Mouse (Mus musculus): ENCODE results near the gene Zfand2b. TPM values are rescaled to one million over a fixed set of nuclear protein-coding genes. Genes with fewer than 3 reads are reported as not detected.

Zfand2b gene
- polyA plus RNA-seq (2016; fragmentation: Nextera tagmentation; extraction: Ambion mirVana) = 26.1 and 26.7 TPM in 2 replicates

DNA sequence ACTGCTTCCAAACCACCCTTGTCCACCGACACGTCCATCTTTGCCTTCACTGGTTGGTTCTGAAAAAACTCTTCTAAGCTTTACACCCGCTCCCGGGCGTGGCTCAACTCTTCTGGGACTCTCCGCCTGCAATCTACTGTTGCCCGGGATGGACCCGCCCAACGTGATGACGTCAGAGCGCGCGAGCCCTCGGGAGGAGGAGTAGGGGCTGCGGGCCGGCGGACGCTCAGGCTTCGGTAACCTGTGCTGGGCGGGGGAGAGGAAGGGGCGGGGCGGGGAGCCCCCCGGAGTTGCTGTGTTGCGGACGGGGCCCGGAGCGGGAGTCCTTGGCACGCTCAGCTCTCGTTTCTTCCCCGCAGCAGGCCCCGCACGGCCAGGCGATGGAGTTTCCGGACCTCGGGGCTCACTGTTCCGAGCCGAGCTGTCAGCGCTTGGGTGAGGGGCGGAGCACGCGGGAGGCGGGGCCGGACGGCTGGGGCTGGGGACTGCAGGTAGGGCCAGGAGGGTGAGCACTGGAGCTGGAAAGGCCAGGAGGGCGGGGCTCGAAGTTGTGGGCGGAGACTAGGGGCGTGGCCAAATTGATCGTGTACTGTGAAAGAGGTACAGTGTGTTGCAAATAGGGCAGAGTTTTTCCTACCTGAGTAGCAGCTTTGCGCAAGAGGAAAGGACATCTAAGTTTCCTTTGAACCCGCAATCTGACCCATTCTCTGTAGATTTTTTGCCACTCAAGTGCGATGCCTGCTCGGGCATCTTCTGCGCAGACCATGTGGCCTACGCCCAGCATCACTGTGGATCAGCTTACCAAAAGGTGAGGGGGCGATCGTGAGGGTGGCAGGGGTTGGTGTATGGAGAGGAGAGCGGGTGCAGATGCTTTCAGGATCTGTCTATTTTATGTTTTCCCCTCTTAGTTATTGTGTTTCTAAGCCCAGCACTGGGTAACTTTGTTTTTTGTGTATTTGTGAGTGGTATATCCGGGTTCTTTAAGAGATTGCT is at the start of gene Zfand2b:
Gene Zfand2b, plus strand, starts transcription at position 175 of the 993 bp plus-strand sequence.
- H3K9ac ChIP-seq = peak within 1 kb of the TSS; percentile 72
- 1% methylated on average over 59 of the region's 59 CpGs for WGBS
- H3K27me3 ChIP-seq (replicated peaks) = no peaks in the 10 kb centered on the region
- ATAC-seq (ENCODE audit: insufficient number of reproducible peaks, low FRiP score) = peak; percentile 100
- peak within 1 kb of the TSS; percentile 72 for H3K4me2 ChIP-seq
- H3K27ac ChIP-seq (ENCODE audit: poor library complexity, severe bottlenecking) = peak within 1 kb of the TSS; percentile 77
- peak within 1 kb of the TSS; percentile 66 for H3K4me3 ChIP-seq
- H3K36me3 ChIP-seq = peaks cover 41% of the 10 kb centered on the region
- peaks cover 9% of the 10 kb centered on the region; the same call in 1 of the 2 replicates for H3K4me1 ChIP-seq (replicated peaks)
- no peaks in the 10 kb centered on the region for H3K9me3 ChIP-seq (replicated peaks)

DNA sequence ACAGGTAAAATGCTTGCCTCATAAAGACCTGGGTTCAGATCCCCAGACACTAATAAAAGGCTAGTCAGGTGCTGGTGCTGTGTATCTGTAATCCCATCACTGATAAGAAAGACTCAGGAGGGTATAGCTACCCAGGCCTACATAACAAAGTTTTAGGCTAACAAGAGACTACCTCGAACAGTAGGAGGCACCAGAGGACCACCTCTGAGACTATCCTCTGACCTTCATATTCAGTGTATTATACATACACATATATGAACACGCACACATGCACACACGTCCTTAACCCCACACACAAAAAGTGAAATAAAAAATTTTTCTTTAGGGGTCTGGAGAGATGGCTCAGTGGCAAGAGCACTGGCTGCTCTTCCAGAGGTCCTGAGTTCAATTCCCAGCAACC is 46.2 kb upstream of the Zfand2b start:
- no peak overlapping the region for H3K9ac ChIP-seq
- H3K4me3 ChIP-seq = no peak overlapping the region
- no peak for ATAC-seq (ENCODE audit: insufficient number of reproducible peaks, low FRiP score)
- H3K4me1 ChIP-seq (replicated peaks) = peaks cover 9% of the 10 kb centered on the region
- no peaks in the 10 kb centered on the region for H3K36me3 ChIP-seq
- no peak overlapping the region for H3K4me2 ChIP-seq
- 80% methylated on average over 3 of the region's 3 CpGs for WGBS
- H3K27me3 ChIP-seq (replicated peaks) = no peaks in the 10 kb centered on the region
- H3K27ac ChIP-seq (ENCODE audit: poor library complexity, severe bottlenecking) = no peak overlapping the region
- H3K9me3 ChIP-seq (replicated peaks) = no peaks in the 10 kb centered on the region

DNA sequence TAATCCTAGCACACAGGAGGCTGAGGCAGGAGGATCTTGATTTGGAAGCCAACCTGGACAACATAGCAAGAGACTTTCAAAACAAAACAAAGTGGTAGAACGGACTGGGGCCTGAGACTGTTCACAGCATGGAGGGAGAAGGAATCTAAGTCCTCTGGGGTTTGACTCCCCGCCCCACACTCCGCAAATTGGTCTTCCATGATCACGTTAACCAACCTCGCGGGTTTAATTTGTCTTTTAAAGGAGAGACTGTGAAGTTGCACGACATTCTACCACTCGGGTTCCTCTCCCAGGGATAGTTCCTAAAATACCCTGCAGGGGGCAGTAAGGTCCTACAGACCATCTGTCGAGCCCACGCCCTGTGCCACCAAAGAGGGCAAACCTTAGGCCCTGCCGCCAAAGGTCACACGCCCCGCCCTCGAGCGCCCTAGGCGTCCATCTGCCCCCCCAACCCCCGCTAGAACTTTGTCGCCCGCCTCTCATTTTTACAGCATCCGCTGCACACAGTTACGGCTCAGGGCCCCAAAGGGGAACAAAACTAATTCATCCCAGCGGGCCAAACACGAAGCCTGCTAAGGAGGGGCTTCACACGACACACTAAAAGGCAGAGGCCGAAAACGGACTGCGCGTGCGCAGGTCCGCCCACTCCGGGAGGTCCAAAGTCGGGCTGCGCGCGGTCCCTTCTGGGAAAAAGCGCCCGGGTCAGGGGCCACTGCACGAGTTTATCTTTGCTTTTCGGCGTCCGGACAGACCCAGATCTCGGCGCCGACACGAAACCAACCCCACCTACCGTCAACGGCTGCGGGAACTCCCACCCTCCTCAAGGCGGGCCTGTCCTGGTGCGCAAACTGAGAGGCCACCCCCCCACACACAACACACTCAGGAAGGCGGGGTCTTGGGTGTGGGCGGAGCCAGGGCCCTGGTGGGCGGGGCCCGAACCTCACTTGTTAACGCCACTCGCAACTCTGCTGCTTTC is 43.8 kb upstream of the Zfand2b start, which contains the start of gene Nhej1:
Gene Nhej1, minus strand, starts transcription at position 855 of the 976 bp plus-strand sequence.
- peak; percentile 98 for ATAC-seq (ENCODE audit: insufficient number of reproducible peaks, low FRiP score)
- Histone ChIP-seq H3K27ac (ENCODE audit: poor library complexity, severe bottlenecking) (peak within 1 kb of the TSS; percentile 96), H3K4me3 (peak within 1 kb of the TSS; percentile 63), H3K36me3 (no peaks in the 10 kb centered on the region), H3K4me2 (peak within 1 kb of the TSS; percentile 59), H3K9me3 (replicated peaks) (no peaks in the 10 kb centered on the region), H3K27me3 (replicated peaks) (0 out of 2 replicates have a peak, but pooled peaks cover 3% of the 10 kb centered on the region), H3K9ac (peak within 1 kb of the TSS; percentile 74), H3K4me1 (replicated peaks) (peaks cover 9% of the 10 kb centered on the region)
- WGBS = 2% methylated on average over 56 of the region's 56 CpGs

DNA sequence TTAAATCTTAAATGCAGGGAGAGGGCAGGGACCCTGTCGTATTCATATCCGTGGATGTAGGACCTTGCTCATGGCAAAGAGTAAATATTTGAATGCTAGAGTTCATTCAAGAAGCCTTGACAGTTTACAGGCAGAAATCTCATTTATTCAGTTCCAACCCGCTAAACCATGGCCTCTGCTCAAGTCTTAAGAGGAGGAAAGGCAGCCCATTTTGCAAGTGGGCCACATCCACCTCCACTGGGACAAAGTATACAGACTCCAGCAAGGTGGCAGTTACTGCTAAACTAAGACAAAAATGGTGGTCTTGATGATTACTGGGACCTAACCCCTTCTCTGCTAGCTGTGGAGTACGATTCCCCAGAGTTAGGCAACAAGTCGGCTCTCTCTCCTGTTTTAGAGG is 43.0 kb upstream of the Zfand2b start:
- Histone ChIP-seq H3K36me3 (no peaks in the 10 kb centered on the region), H3K4me1 (replicated peaks) (peaks cover 9% of the 10 kb centered on the region), H3K4me2 (peak overlapping the region; percentile 59), H3K9ac (no peak overlapping the region), H3K4me3 (peak overlapping the region; percentile 63), H3K27ac (ENCODE audit: poor library complexity, severe bottlenecking) (peak overlapping the region; percentile 96), H3K9me3 (replicated peaks) (no peaks in the 10 kb centered on the region), H3K27me3 (replicated peaks) (0 out of 2 replicates have a peak, but pooled peaks cover 3% of the 10 kb centered on the region)
- ATAC-seq (ENCODE audit: insufficient number of reproducible peaks, low FRiP score) = no peak
- WGBS = 34% methylated on average over 5 of the region's 5 CpGs

DNA sequence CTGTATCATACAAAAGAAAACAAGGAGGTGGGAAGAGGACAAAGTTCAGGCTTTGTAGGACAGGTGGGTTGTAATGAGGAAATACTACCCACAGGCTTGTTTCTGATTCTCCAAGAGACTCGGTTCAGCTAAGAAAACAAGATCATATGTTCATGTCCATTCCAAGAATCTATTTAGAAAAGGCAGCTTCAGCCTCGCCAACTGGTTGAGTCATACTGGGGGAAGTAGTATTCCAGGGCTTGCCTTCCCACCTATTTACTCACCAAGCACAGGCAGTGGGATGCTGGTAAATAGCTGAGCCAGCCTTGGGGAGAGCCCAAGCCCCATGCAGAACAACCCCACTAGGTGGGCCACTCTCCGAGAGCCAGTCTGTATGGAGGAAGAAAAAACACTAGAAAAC is 39.8 kb upstream of the Zfand2b start:
- WGBS = 72% methylated on average over 3 of the region's 3 CpGs
- ATAC-seq (ENCODE audit: insufficient number of reproducible peaks, low FRiP score) = no peak
- no peak overlapping the region for H3K9ac ChIP-seq

DNA sequence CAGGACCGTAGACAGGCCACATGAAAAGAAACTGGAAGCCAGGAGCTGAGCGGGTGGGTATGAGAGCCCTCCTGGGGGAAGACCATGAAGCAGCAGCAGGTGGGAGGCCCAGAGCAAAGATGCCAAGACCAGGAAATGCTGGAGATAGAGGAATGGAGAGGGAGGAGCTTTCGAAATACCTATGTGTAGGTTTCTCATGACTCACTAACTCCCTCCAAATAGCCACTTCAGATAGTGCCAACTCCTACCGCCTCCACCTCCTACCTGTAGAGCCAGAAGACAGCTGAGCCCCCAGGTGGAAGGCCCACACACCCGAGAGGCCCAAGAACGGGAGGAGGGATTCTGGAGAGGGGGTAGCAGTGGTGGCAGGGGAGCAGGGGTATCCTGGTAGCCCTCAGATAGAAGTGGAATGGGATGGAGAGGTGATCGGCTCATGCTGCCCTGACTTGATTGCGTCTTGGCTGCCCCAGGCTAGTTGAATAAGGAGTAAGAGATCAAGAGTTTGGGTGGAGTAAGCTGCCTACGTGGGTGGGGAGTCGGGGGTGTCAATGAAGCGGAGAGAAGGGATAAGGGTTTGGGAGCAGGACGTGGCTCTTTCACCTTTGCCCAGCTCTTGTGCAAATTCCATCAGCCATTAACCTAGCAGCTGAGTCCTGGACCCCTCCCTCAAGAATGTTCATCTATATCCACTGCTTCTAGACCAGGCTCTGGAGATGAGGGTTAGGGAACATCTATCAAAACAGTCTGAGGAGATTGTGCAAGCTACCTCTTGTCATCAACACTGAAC is 34.8 kb upstream of the Zfand2b start, which contains the start of gene Slc23a3:
Gene Slc23a3, minus strand, starts transcription at position 470 of the 787 bp plus-strand sequence.
- no peak within 1 kb of the TSS for H3K9ac ChIP-seq
- no peak within 1 kb of the TSS for H3K27ac ChIP-seq (ENCODE audit: poor library complexity, severe bottlenecking)
- no peak within 1 kb of the TSS for H3K4me2 ChIP-seq
- peaks cover 33% of the 10 kb centered on the region for H3K36me3 ChIP-seq
- no peaks in the 10 kb centered on the region for H3K4me1 ChIP-seq (replicated peaks)
- 55% methylated on average over 12 of the region's 12 CpGs for WGBS
- no peak for ATAC-seq (ENCODE audit: insufficient number of reproducible peaks, low FRiP score)
- no peaks in the 10 kb centered on the region for H3K9me3 ChIP-seq (replicated peaks)
- no peak within 1 kb of the TSS for H3K4me3 ChIP-seq
- 0 out of 2 replicates have a peak, but pooled peaks cover 7% of the 10 kb centered on the region for H3K27me3 ChIP-seq (replicated peaks)

More for the DNA sequence above, 39.8 kb upstream of the Zfand2b start:
- Histone ChIP-seq H3K36me3 (no peaks in the 10 kb centered on the region), H3K4me2 (no peak overlapping the region), H3K27me3 (replicated peaks) (0 out of 2 replicates have a peak, but pooled peaks cover 7% of the 10 kb centered on the region), H3K4me1 (replicated peaks) (peaks cover 9% of the 10 kb centered on the region), H3K27ac (ENCODE audit: poor library complexity, severe bottlenecking) (no peak overlapping the region), H3K9me3 (replicated peaks) (no peaks in the 10 kb centered on the region), H3K4me3 (no peak overlapping the region)

DNA sequence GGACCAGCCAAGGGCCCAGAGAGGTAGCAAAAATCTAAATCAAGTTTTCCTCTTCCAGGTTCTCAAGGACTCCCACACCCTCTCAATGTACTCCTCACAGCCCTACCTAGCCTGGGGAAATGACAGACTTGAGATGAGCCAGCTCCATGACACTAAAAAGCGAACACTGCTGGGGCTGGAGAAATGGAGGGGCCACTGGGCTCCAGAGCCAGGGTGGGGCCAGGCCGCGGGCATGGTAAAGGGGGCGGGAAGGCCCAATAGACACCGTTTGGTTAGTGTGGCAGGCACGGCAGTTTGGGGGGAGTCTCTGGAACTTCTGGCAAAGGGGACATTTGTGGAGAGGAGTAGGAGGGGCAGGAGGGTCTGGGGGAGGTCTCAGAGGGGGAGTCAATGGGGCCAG is 32.2 kb upstream of the Zfand2b start:
- Histone ChIP-seq H3K36me3 (peaks cover 46% of the 10 kb centered on the region), H3K9me3 (replicated peaks) (no peaks in the 10 kb centered on the region), H3K9ac (no peak overlapping the region), H3K27me3 (replicated peaks) (0 out of 2 replicates have a peak, but pooled peaks cover 3% of the 10 kb centered on the region), H3K27ac (ENCODE audit: poor library complexity, severe bottlenecking) (0 out of 2 replicates have a peak overlapping the region, but pooled peaks have one; percentile 26), H3K4me2 (no peak overlapping the region), H3K4me1 (replicated peaks) (peaks cover 11% of the 10 kb centered on the region), H3K4me3 (no peak overlapping the region)
- ATAC-seq (ENCODE audit: insufficient number of reproducible peaks, low FRiP score) = no peak; the same call in 1 of the 2 replicates
- 66% methylated on average over 6 of the region's 6 CpGs for WGBS

DNA sequence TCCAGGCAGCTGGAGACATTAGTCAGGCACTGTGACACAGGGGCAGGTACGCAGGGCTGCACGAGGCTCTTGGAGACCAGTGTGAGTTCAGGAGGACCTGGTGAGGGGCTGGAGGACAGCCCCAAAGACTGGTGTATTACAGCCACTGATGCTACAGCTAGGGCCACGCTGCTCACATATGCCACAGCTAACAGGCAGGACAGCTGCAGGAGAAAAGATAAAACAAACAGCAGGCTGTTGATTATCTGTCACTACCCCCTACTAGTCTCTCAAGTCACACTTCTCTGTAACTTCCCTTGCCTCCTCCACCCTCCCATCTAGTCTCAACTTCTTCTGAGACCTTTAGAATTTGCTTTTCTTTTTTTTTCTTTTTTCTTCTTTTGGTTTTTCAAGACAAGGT is 31.7 kb upstream of the Zfand2b start:
- peak; percentile 70 for ATAC-seq (ENCODE audit: insufficient number of reproducible peaks, low FRiP score)
- peaks cover 46% of the 10 kb centered on the region for H3K36me3 ChIP-seq
- H3K9me3 ChIP-seq (replicated peaks) = no peaks in the 10 kb centered on the region
- 0 out of 2 replicates have a peak overlapping the region, but pooled peaks have one; percentile 26 for H3K27ac ChIP-seq (ENCODE audit: poor library complexity, severe bottlenecking)
- 0 out of 2 replicates have a peak, but pooled peaks cover 3% of the 10 kb centered on the region for H3K27me3 ChIP-seq (replicated peaks)
- no peak overlapping the region for H3K9ac ChIP-seq
- H3K4me2 ChIP-seq = no peak overlapping the region
- no peak overlapping the region for H3K4me3 ChIP-seq
- 33% methylated on average over 3 of the region's 3 CpGs for WGBS
- peaks cover 11% of the 10 kb centered on the region for H3K4me1 ChIP-seq (replicated peaks)

DNA sequence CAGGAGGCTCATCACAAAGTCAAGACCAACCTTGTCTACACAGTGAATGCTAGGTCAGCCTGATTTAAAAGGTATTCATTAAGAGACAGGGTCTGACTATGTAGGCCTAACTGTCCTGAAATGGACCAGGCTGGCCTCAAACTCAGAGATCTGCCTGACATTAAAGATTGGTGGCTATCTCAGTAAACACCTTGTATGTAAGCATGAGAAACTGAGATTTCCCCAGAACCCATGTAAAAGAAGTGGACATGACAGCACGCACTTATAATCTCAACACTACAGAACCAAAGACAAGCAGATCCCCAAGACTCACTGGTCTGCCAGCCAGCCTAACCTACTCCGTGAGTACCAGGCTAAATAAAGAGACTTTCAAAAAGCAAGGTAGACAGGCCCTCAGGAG is 30.0 kb upstream of the Zfand2b start:
- peaks cover 15% of the 10 kb centered on the region for H3K4me1 ChIP-seq (replicated peaks)
- no peak for ATAC-seq (ENCODE audit: insufficient number of reproducible peaks, low FRiP score)
- no peaks in the 10 kb centered on the region for H3K27me3 ChIP-seq (replicated peaks)
- no peak overlapping the region for H3K4me2 ChIP-seq
- H3K27ac ChIP-seq (ENCODE audit: poor library complexity, severe bottlenecking) = no peak overlapping the region
- peaks cover 46% of the 10 kb centered on the region for H3K36me3 ChIP-seq
- H3K9ac ChIP-seq = no peak overlapping the region
- 80% methylated on average over 2 of the region's 2 CpGs for WGBS
- no peaks in the 10 kb centered on the region for H3K9me3 ChIP-seq (replicated peaks)
- no peak overlapping the region for H3K4me3 ChIP-seq

All from heart, embryonic 12.5 days (tissue).